ENCODE assay signal across 10 mouse cellular contexts in genomic region chr9:63989641-63990040, GRCm38 (mm10). TPM values are rescaled to one million over a fixed set of nuclear protein-coding genes. Genes with fewer than 3 reads are reported as not detected.
DNase-seq lines count a peak whose midpoint lies in the region; ATAC-seq and TF ChIP-seq lines count a peak whose summit lies in the region.
"Had no signal": no experiment of that assay in that cellular context is flagged by ENCODE, and none has a peak within 500 bp of the region (broad histone marks: within the 10 kb centered on the region; RNA-seq: fewer than 3 reads in every experiment).

No protein-coding gene starts in this region.

- 0 out of 2 replicates have a peak, but pooled peaks have one; percentile 10 for ATAC-seq in common myeloid progenitor, adult 5-6 weeks (replicated peaks; ENCODE audit: low read depth, poor library complexity, severe bottlenecking)
- ATAC-seq in lung, postnatal 0 days = peak; percentile 37

- no peak overlapping the region for H3K4me2 ChIP-seq in lung, postnatal 0 days (replicated peaks; ENCODE audit: low read depth, low read length)
- H3K4me2 ChIP-seq: hindbrain, embryonic 15.5 days had no signal

- DNase-seq in adrenal gland, postnatal 10 days = peak; percentile 68
- DNase-seq in adrenal gland, postnatal 25 days = no peak
- peak; percentile 39 for DNase-seq in kidney, adult 18-20 months
- DNase-seq in kidney, postnatal 4 days = no peak
- DNase-seq in lung, postnatal 0 days (ENCODE audit: low spot score) = peak; percentile 72
- DNase-seq in right cerebral cortex, adult 18-20 months = no peak
- no peak for DNase-seq in layer of hippocampus, adult 11-12 months (ENCODE audit: low spot score)

- H3K4me1 ChIP-seq in lung, postnatal 0 days (ENCODE audit: insufficient read depth, low read depth, low read length) = peaks cover 15% of the 10 kb centered on the region
- H3K4me1 ChIP-seq: hindbrain, embryonic 15.5 days had no signal

- H3K4me3 ChIP-seq in lung, postnatal 0 days (ENCODE audit: low read depth, low read length) = no peak overlapping the region
- H3K4me3 ChIP-seq: hindbrain, embryonic 15.5 days had no signal

- H3K27ac ChIP-seq in lung, postnatal 0 days (ENCODE audit: low read length) = no peak overlapping the region
- H3K27ac ChIP-seq: hindbrain, embryonic 15.5 days; liver, embryonic 14.5 days had no signal

- peaks cover 8% of the 10 kb centered on the region; the same call in 1 of the 2 replicates for H3K36me3 ChIP-seq in lung, postnatal 0 days (ENCODE audit: insufficient read depth, low read length)
- H3K36me3 ChIP-seq: hindbrain, embryonic 15.5 days had no signal

- H3K9ac ChIP-seq in lung, postnatal 0 days (replicated peaks; ENCODE audit: low read depth) = no peak overlapping the region
- H3K9ac ChIP-seq: hindbrain, embryonic 15.5 days; liver, embryonic 14.5 days had no signal

- TF ChIP-seq CTCF in lung, postnatal 0 days (IDR thresholded peaks at IDR 0.05) = no peak

- peak; percentile 55; the same call in 1 of the 2 replicates for TF ChIP-seq EP300 in lung, postnatal 0 days (IDR thresholded peaks at IDR 0.05)

- WGBS in lung, postnatal 0 days = 23% methylated on average over 8 of the region's 8 CpGs

- no peaks in the 10 kb centered on the region for H3K27me3 ChIP-seq in lung, postnatal 0 days (replicated peaks; ENCODE audit: insufficient read depth, low read length)
- H3K27me3 ChIP-seq: hindbrain, embryonic 15.5 days had no signal

- H3K9me3 ChIP-seq in lung, postnatal 0 days (ENCODE audit: low read length) = no peaks in the 10 kb centered on the region
- H3K9me3 ChIP-seq: hindbrain, embryonic 15.5 days had no signal

RNA-seq across cellular contexts. Expression of gene Smad6, which starts 32.2 kb away (rescaled TPM):
- total RNA-seq in adrenal gland, postnatal 10 days (2021) = 10 to 100 TPM; 15.0 to 16.9 TPM
- total RNA-seq in adrenal gland, postnatal 25 days (2021) = 12.9 and 13.6 TPM in 2 replicates
- total RNA-seq in common myeloid progenitor, adult 5-6 weeks (2017) = 0.69 and 1.2 TPM in 2 replicates
- polyA plus RNA-seq in lung, postnatal 0 days (2015; fragmentation: Nextera tagmentation; extraction: Ambion mirVana) = 13.4 and 15.3 TPM in 2 replicates

Comparison
In these comparisons a context has a peak if more than half of its experiments do, and no peak if none do; other contexts are left out.
1. DNase-seq: peak in adrenal gland, postnatal 10 days (single experiment), kidney, adult 18-20 months (single experiment) and lung, postnatal 0 days (single experiment); none in adrenal gland, postnatal 25 days (single experiment), kidney, postnatal 4 days (0 of 2), right cerebral cortex, adult 18-20 months (single experiment) and layer of hippocampus, adult 11-12 months (single experiment).